Mouse (Mus musculus): ENCODE data around the gene Tekt3.

GRCm38 (mm10) chr11:63143486-63143885 is 82.0 kb downstream of the Tekt3 start:
- TF ChIP-seq CTCF (IDR thresholded peaks at IDR 0.05; ENCODE audit: low read depth, low read length) (no peak), POLR2AphosphoS5 (IDR thresholded peaks at IDR 0.05; ENCODE audit: insufficient replicate concordance, low read depth, low read length) (no peak), GATA1 (IDR thresholded peaks at IDR 0.05; ENCODE audit: borderline replicate concordance, low read length) (no peak)

All from G1E (cell line).